Mouse (Mus musculus): ENCODE measurements around the gene Olfr775. TPM values are rescaled to one million over a fixed set of nuclear protein-coding genes. Genes with fewer than 3 reads are reported as not detected.

The Olfr775 gene
- not detected in 4 replicates for total RNA-seq (2023)

DNA sequence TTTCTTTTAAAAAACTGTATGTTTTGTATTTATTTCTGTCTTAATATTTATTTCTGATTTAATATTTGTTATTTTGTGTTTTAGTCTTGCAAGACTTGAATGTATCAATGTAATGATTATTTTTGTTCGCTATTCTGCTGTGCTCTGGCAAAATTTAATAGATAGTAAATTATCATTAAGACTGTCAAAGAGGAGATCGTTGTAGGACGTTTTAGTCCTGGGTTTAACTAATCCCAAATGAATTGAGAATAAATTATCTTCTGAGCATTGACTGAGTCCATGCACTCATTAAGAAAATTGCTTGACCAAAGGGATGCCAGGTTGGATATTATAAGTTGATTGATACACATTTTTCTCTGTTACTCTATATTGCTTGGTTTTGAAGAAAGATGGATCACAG, at the start of gene Olfr775:
Gene Olfr775, plus strand, starts transcription at position 301 of the 400 bp plus-strand sequence.

DNA sequence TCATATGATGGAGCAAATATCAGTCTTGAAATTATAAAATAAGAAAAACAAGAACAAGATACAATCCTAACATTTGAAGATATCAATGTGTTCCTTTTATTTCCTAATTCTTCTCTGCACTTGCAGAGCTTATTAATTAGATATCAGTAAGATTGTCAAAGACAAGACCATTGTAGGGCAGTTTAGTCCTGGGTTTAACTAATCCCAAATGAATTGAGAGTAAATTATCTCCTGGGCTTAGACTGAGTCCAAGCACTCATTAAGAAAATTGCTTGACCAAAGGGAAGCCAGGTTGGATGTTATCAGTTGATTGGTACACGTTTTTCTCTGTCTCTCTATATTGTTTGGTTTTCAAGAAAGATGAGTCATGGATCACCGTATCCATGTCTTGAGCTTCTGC, 12.3 kb upstream of the Olfr775 start, which contains the start of gene Olfr774:
Gene Olfr774, plus strand, starts transcription at position 301 of the 400 bp plus-strand sequence.

DNA sequence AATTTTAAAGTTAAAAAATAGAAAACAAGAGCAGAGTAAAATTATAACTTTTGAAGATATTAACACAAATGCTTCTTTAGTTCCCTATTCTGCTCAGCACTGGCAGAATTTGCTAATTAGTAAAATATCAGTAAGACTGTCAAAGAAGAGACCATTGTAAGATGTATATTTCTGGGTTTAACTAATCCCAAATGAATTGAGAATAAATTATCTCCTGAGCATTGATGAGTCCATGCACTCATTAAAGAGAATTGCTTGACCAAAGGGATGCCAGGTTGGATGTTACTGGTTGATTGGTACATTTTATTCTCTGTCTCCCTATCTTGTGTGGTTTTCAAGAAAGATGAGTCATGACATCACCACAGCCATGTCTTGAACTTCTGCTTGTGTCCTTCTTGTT, 10.6 kb downstream of the Olfr775 start, which contains the start of gene Olfr776:
Gene Olfr776, plus strand, starts transcription at position 301 of the 400 bp plus-strand sequence.

DNA sequence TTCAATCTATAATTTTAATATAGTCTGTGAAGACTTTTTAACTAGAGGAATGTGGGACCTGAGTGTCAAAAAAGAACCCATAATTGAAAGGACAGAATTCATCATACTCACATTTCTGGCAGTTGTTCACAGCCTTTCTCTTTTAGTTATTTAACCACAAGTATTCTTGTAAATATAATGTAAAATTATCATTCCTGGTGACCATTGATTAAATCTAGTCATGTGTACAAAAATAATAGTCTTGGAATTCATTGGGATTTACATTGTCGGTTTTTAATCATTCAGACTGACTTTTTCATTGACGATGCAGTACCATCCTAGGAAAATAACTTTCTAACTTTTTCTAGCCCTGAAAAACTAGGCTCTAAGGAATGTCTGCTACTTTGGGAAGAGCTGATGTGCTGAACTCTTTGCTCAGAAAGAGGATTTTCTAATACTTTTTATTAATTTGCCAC, 22.9 kb downstream of the Olfr775 start, which contains the start of gene Olfr777:
Gene Olfr777, minus strand, starts transcription at position 405 of the 455 bp plus-strand sequence.

Other genes with a start within 250 kb of the Olfr775 start
- gene Olfr763, start 237.6 kb upstream of the Olfr775 start, total RNA-seq (2023), result not detected in 4 replicates
- not detected in 4 replicates for gene Olfr764-ps1, start 208.5 kb upstream of the Olfr775 start, total RNA-seq (2023)
- gene Olfr765, start 198.4 kb upstream of the Olfr775 start, total RNA-seq (2023), result not detected in 4 replicates
- gene Olfr766-ps1, start 179.4 kb upstream of the Olfr775 start, total RNA-seq (2023), result not detected in 4 replicates
- gene Olfr767, start 165.5 kb upstream of the Olfr775 start, total RNA-seq (2023), result not detected in 4 replicates
- not detected in 4 replicates for gene Olfr768, start 149.0 kb upstream of the Olfr775 start, total RNA-seq (2023)
- gene Olfr769, start 130.6 kb upstream of the Olfr775 start, total RNA-seq (2023), result not detected in 4 replicates
- not detected in 4 replicates for gene Olfr770, start 109.4 kb upstream of the Olfr775 start, total RNA-seq (2023)
- gene Olfr771, start 83.7 kb upstream of the Olfr775 start, total RNA-seq (2023), result not detected in 4 replicates
- not detected in 4 replicates for gene Olfr772, start 70.5 kb upstream of the Olfr775 start, total RNA-seq (2023)
- gene Olfr773, start 61.0 kb upstream of the Olfr775 start, total RNA-seq (2023), result not detected in 4 replicates
- not detected in 4 replicates for gene Olfr774, start 12.2 kb upstream of the Olfr775 start, total RNA-seq (2023)
- gene Olfr776, start 10.7 kb downstream of the Olfr775 start, total RNA-seq (2023), result not detected in 4 replicates
- gene Olfr777, start 23.1 kb downstream of the Olfr775 start, total RNA-seq (2023), result not detected in 4 replicates
- gene Olfr780, start 69.7 kb downstream of the Olfr775 start, total RNA-seq (2023), result not detected in 4 replicates
- not detected in 4 replicates for gene Olfr781, start 80.4 kb downstream of the Olfr775 start, total RNA-seq (2023)
- not detected in 4 replicates for gene Olfr782, start 100.4 kb downstream of the Olfr775 start, total RNA-seq (2023)
- gene Olfr784, start 135.7 kb downstream of the Olfr775 start, total RNA-seq (2023), result not detected in 4 replicates
- gene Olfr785, start 157.0 kb downstream of the Olfr775 start, total RNA-seq (2023), result not detected in 4 replicates
- not detected in 4 replicates for gene Olfr786, start 178.9 kb downstream of the Olfr775 start, total RNA-seq (2023)
- not detected in 4 replicates for gene Olfr787, start 213.4 kb downstream of the Olfr775 start, total RNA-seq (2023)
- not detected in 4 replicates for gene Olfr788, start 222.6 kb downstream of the Olfr775 start, total RNA-seq (2023)
- gene Olfr789, start 236.3 kb downstream of the Olfr775 start, total RNA-seq (2023), result 0.12 TPM in 1 of 4 replicates, not detected in the others

Data from B cell, adult 62 days (primary cell).